Mouse (Mus musculus) MEL (cell line): ENCODE measurements around the gene Ly6g5b. TPM values are rescaled to one million over a fixed set of nuclear protein-coding genes. Genes with fewer than 3 reads are reported as not detected.

Source experiments
- DNase-seq: peaks from one replicate; pipeline ENCODE4 v3.0.0; 2011; ENCODE audit warnings: low read depth, low spot score
- H3K27ac ChIP-seq: 2 replicates; pipeline ENCODE4 v1.5.1; 2012; ENCODE audit warnings: low read depth, mild to moderate bottlenecking, control low read depth, low read length, moderate library complexity; ENCODE audit not compliant: control insufficient read depth
- H3K27me3 ChIP-seq, 2 experiments: fragments of 150-350 bp in 1 of 2; sonication (generic) in 1 of 2; 2 replicates each; pipeline ENCODE4 v1.6.1; 2012; ENCODE audit warnings: low read length in 2 of 2, mild to moderate bottlenecking in 2 of 2, improper control_type of control experiment in 1 of 2, moderate library complexity in 1 of 2; ENCODE audit not compliant: insufficient read depth in 2 of 2, control insufficient read depth in 1 of 2
- H3K36me3 ChIP-seq, 2 experiments: 2 replicates each; pipeline ENCODE4 v1.6.1; 2012 to 2014; ENCODE audit warnings: low read length in 2 of 2, improper control_type of control experiment in 1 of 2, inconsistent platforms in 1 of 2, mild to moderate bottlenecking in 1 of 2; ENCODE audit not compliant: insufficient read depth in 2 of 2, control insufficient read depth in 1 of 2
- H3K4me1 ChIP-seq, 2 experiments: fragments of 150-350 bp in 1 of 2; sonication (generic) in 1 of 2; 2 replicates each; pipeline ENCODE4 v1.6.1; 2012; ENCODE audit warnings: low read length in 2 of 2, improper control_type of control experiment in 1 of 2, mild to moderate bottlenecking in 1 of 2; ENCODE audit not compliant: insufficient read depth in 2 of 2, control insufficient read depth in 1 of 2
- H3K4me3 ChIP-seq, 2 experiments: fragments of 150-350 bp in 1 of 2; sonication (generic) in 1 of 2; 2 replicates each; pipeline ENCODE4 v1.5.1; 2012; ENCODE audit warnings: low read depth in 2 of 2, low read length in 2 of 2, mild to moderate bottlenecking in 2 of 2, moderate library complexity in 2 of 2, control low read depth in 1 of 2, improper control_type of control experiment in 1 of 2; ENCODE audit not compliant: control insufficient read depth in 1 of 2, insufficient read depth in 1 of 2
- H3K79me2 ChIP-seq: 2 replicates; pipeline ENCODE4 v1.6.1; 2012; ENCODE audit warnings: mild to moderate bottlenecking, low read length, moderate library complexity; ENCODE audit not compliant: control insufficient read depth, poor library complexity, insufficient read depth
- H3K9ac ChIP-seq: 2 replicates; pipeline ENCODE4 v1.6.1; 2012; ENCODE audit warnings: low read depth, mild to moderate bottlenecking, control low read depth, low read length, moderate library complexity; ENCODE audit not compliant: control insufficient read depth, poor library complexity, severe bottlenecking
- H3K9me3 ChIP-seq: fragments of 150-350 bp; sonication (generic); replicated peaks from 2 replicates; pipeline ENCODE4 v1.6.1; 2012; ENCODE audit warnings: mild to moderate bottlenecking, low read length, improper control_type of control experiment, moderate library complexity; ENCODE audit not compliant: insufficient read depth
- ELF1 ChIP-seq: IDR thresholded peaks from 2 replicates; pipeline ENCODE4 v1.6.1; 2014; ENCODE audit warnings: low read depth, mild to moderate bottlenecking, inconsistent platforms, low read length, improper control_type of control experiment, moderate library complexity
- ETS1 ChIP-seq: IDR thresholded peaks from 2 replicates; pipeline ENCODE4 v1.6.1; 2012; ENCODE audit warnings: low read depth, mild to moderate bottlenecking, inconsistent platforms, low read length, improper control_type of control experiment, moderate library complexity
- GABPA ChIP-seq: IDR thresholded peaks from 2 replicates; pipeline ENCODE4 v1.6.1; 2012; ENCODE audit warnings: low read depth, mild to moderate bottlenecking, inconsistent platforms, low read length, improper control_type of control experiment, moderate library complexity
- GATA1 ChIP-seq: IDR thresholded peaks from 2 replicates; pipeline ENCODE4 v1.6.1; 2011; ENCODE audit warnings: low read depth, low read length, improper control_type of control experiment
- HCFC1 ChIP-seq: IDR thresholded peaks from 2 replicates; pipeline ENCODE4 v1.6.1; 2012; ENCODE audit warnings: low read depth, mild to moderate bottlenecking, inconsistent platforms, low read length, improper control_type of control experiment, moderate library complexity
- JUND ChIP-seq: IDR thresholded peaks from 2 replicates; pipeline ENCODE4 v1.6.1; 2011; ENCODE audit warnings: low read depth, mild to moderate bottlenecking, improper control_type of control experiment, low read length
- MAFK ChIP-seq: IDR thresholded peaks from 2 replicates; pipeline ENCODE4 v1.6.1; 2011; ENCODE audit warnings: low read depth, mild to moderate bottlenecking, low read length, improper control_type of control experiment, borderline replicate concordance
- MAX ChIP-seq: IDR thresholded peaks from 2 replicates; pipeline ENCODE4 v1.6.1; 2011; ENCODE audit warnings: low read length, improper control_type of control experiment
- MAZ ChIP-seq: IDR thresholded peaks from 2 replicates; pipeline ENCODE4 v1.6.1; 2012; ENCODE audit warnings: low read depth, mild to moderate bottlenecking, inconsistent platforms, low read length, improper control_type of control experiment
- MXI1 ChIP-seq: IDR thresholded peaks from 2 replicates; pipeline ENCODE4 v1.6.1; 2011; ENCODE audit warnings: mild to moderate bottlenecking, low read depth, low read length, improper control_type of control experiment
- MYC ChIP-seq: IDR thresholded peaks from 2 replicates; pipeline ENCODE4 v1.6.1; 2011; ENCODE audit warnings: low read depth, mild to moderate bottlenecking, low read length, improper control_type of control experiment, moderate library complexity
- NELFE ChIP-seq: IDR thresholded peaks from 2 replicates; pipeline ENCODE4 v1.6.1; 2011; ENCODE audit warnings: low read depth, low read length, improper control_type of control experiment
- NRF1 ChIP-seq: IDR thresholded peaks from 2 replicates; pipeline ENCODE4 v1.6.1; 2014; ENCODE audit warnings: low read depth, mild to moderate bottlenecking, inconsistent platforms, low read length, improper control_type of control experiment, moderate library complexity; ENCODE audit not compliant: poor library complexity, insufficient read depth, severe bottlenecking
- POLR2A ChIP-seq, 2 experiments: IDR thresholded peaks; 2 replicates each; pipeline ENCODE4 v1.6.1; 2011 to 2012; ENCODE audit warnings: low read length in 2 of 2, mild to moderate bottlenecking in 2 of 2, control low read depth in 1 of 2, improper control_type of control experiment in 1 of 2, low read depth in 1 of 2, moderate library complexity in 1 of 2; ENCODE audit not compliant: control insufficient read depth in 1 of 2, insufficient read depth in 1 of 2, poor library complexity in 1 of 2
- RAD21 ChIP-seq: IDR thresholded peaks from 2 replicates; pipeline ENCODE4 v1.6.1; 2011; ENCODE audit warnings: mild to moderate bottlenecking, low read depth, low read length, improper control_type of control experiment
- RCOR1 ChIP-seq: IDR thresholded peaks from 2 replicates; pipeline ENCODE4 v1.6.1; 2012; ENCODE audit warnings: low read depth, mild to moderate bottlenecking, inconsistent platforms, low read length, improper control_type of control experiment
- SMC3 ChIP-seq: IDR thresholded peaks from 2 replicates; pipeline ENCODE4 v1.6.1; 2011; ENCODE audit warnings: low read depth, low read length, improper control_type of control experiment
- TAL1 ChIP-seq: IDR thresholded peaks from 2 replicates; pipeline ENCODE4 v1.6.1; 2012; ENCODE audit warnings: mild to moderate bottlenecking, inconsistent platforms, low read length, moderate library complexity, mixed read lengths
- TBP ChIP-seq: IDR thresholded peaks from 2 replicates; pipeline ENCODE4 v1.8.0; 2011; ENCODE audit warnings: low read depth, low read length, improper control_type of control experiment
- USF1 ChIP-seq: IDR thresholded peaks from 2 replicates; pipeline ENCODE4 v1.6.1; 2014; ENCODE audit warnings: low read depth, mild to moderate bottlenecking, inconsistent platforms, low read length, improper control_type of control experiment, moderate library complexity
- USF2 ChIP-seq, 2 experiments: IDR thresholded peaks; 2 replicates each; pipeline ENCODE4 v1.6.1; 2011 to 2012; ENCODE audit warnings: improper control_type of control experiment in 2 of 2, low read length in 2 of 2, borderline replicate concordance in 1 of 2, inconsistent platforms in 1 of 2, low read depth in 1 of 2, mild to moderate bottlenecking in 1 of 2; ENCODE audit not compliant: insufficient read depth in 1 of 2
- ZC3H11A ChIP-seq: IDR thresholded peaks from 2 replicates; pipeline ENCODE4 v1.6.1; 2012; ENCODE audit warnings: low read depth, mild to moderate bottlenecking, inconsistent platforms, low read length, improper control_type of control experiment
- ZKSCAN1 ChIP-seq: IDR thresholded peaks from 2 replicates; pipeline ENCODE4 v1.6.1; 2012; ENCODE audit warnings: low read depth, mild to moderate bottlenecking, inconsistent platforms, low read length, improper control_type of control experiment, moderate library complexity
- ZMIZ1 ChIP-seq: IDR thresholded peaks from 2 replicates; pipeline ENCODE4 v1.6.1; 2012; ENCODE audit warnings: low read depth, mild to moderate bottlenecking, inconsistent platforms, low read length, improper control_type of control experiment, moderate library complexity
- ZNF384 ChIP-seq: IDR thresholded peaks from 2 replicates; pipeline ENCODE4 v1.6.1; 2012; ENCODE audit warnings: low read depth, mild to moderate bottlenecking, inconsistent platforms, low read length, improper control_type of control experiment
- polyA plus RNA-seq, 2 experiments: library from polyadenylated mRNA; stranded (reverse) in 1 of 2; unstranded in 1 of 2; fragments of >175 nt in 1 of 2; fragments of >200 nt in 1 of 2; gene quantifications; 2 replicates each; pipeline versions ENCODE4 v1.2.1 to v1.2.4; 2012; ENCODE audit warnings: low replicate concordance in 2 of 2, low read depth in 1 of 2; ENCODE audit not compliant: insufficient read length in 2 of 2, insufficient read depth in 1 of 2, missing spikeins in 1 of 2
- total RNA-seq: library from RNA; depleted of rRNA; stranded (reverse); fragments of 300-350 nt; gene quantifications from 2 replicates; pipeline ENCODE4 v1.2.3, GENCODE M21; 2012

Ly6g5b gene
- total and polyA plus RNA-seq, 3 experiments: 0.65 to 1.4 TPM; not detected in 1

DNA sequence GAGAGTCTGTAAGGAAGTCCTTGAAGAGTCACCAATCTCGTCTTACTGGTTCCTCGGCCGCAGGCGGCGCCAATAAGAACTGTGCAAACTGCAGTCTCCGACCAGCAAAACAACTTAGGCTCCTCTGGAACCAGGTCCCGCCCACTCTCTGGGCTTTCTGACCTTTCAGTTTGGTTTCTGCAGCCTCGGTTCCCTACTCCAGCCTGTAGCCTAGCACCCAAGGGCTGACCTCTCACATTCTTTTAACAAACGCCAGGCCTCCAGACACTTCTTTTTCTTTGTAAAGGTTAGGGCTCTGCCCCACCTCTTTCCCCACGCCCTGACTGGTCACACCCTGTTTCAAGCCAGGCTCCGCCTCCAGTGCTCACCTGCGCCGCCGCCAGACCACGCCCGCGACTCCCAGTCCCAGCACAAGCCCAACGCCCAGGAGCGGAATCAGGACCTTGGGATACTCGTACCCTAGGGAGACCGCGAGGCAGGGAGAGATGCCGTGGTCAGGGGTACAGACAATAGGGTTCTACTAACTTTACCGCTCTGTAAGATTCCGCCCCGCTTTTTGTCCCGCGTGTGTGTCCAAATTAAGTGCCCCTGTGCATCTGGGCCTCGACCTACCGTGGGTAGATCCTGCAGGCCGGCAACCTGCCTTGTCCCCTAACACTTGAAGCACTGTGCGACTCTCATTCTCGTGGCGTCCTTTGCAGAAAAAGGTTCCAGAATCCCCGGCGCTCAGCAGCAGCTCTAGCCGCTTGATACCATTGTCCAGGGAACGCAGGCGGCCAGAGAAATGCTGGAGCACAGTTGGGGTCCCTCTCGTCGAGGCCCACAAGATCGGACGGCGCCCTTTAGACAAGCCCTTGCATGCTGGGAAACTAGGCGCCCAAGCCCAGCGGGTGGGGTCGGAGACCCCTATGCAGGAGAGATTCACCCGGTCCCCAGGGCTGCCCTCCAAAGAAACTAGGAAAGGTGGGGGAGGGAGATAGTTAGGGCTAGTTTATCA, 50.0 kb downstream of the Ly6g5b start, which contains the start of gene Ly6g6c:
TSS of gene Ly6g6c (plus strand) at position 438 of the 997 bp plus-strand sequence.
- H3K36me3 ChIP-seq: no peaks in the 10 kb centered on the region; a peak in 1 of 4 replicates
- DNase-seq: no peak
- peaks cover 0 to 9% of the 10 kb centered on the region in 2 experiments; a peak in 3 of 4 replicates for H3K4me1 ChIP-seq
- H3K9me3 ChIP-seq: no peaks in the 10 kb centered on the region
- no peak within 1 kb of the TSS for H3K9ac ChIP-seq
- H3K27me3 ChIP-seq: no peaks in the 10 kb centered on the region
- TF ChIP-seq ETS1 (no peak), USF1 (no peak), RAD21 (no peak), USF2 (IDR thresholded peaks at IDR 0.05; ENCODE audit: borderline replicate concordance in 1 of 2, insufficient read depth in 1 of 2, low read depth in 1 of 2, low read length in 2 of 2) (no peak), GABPA (no peak), SMC3 (no peak), ZMIZ1 (no peak), ZNF384 (no peak), MYC (no peak), NELFE (no peak)
- H3K4me3 ChIP-seq: no peak within 1 kb of the TSS
- H3K27ac ChIP-seq: no peak within 1 kb of the TSS
- H3K79me2 ChIP-seq: no peaks in the 10 kb centered on the region

DNA sequence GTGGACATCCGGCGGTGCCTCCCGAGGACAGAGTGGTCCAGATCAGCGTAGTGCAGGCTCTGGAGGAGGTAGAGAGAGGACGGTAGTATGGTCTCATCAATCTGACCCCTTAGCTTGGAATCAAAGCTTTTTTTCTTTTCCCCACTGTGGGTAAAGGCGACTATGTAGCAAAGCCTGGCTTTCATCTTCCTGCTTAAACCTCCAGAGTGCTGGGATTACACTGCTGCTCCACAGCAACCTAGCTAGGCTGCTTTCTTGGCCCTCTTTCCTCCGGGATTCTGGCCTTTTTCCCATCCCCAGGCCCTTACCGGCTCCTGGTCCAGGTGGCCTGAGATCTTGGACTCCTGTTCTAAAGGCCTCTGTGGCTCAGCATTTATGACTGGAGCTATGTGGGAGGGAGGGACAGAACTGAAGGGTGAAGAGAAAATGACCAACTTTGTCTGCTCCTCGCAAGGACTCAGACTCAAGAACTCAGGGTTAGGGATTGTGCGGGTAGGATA, 50.8 kb downstream of the Ly6g5b start:
- Histone ChIP-seq H3K9ac (no peak overlapping the region), H3K4me3 (no peak overlapping the region), H3K27ac (no peak overlapping the region), H3K9me3 (no peaks in the 10 kb centered on the region), H3K4me1 (peaks cover 0 to 9% of the 10 kb centered on the region in 2 experiments; a peak in 3 of 4 replicates), H3K36me3 (no peaks in the 10 kb centered on the region; a peak in 1 of 4 replicates), H3K27me3 (no peaks in the 10 kb centered on the region), H3K79me2 (no peaks in the 10 kb centered on the region)
- TF ChIP-seq MAZ (no peak), JUND (no peak), MAX (no peak), ZMIZ1 (no peak), SMC3 (no peak), TAL1 (no peak), HCFC1 (no peak), TBP (no peak), RCOR1 (no peak), GATA1 (no peak), POLR2A (IDR thresholded peaks at IDR 0.05; ENCODE audit: control insufficient read depth in 1 of 2, insufficient read depth in 1 of 2, low read depth in 1 of 2, low read length in 2 of 2, poor library complexity in 1 of 2) (no peak), MXI1 (no peak), NRF1 (no peak), ZKSCAN1 (no peak), ELF1 (no peak), ZC3H11A (no peak), MAFK (no peak)
- DNase-seq: no peak
